Mouse (Mus musculus) cerebellum, postnatal 10 days (tissue): Measurements from ENCODE around the gene Corin.
A peak's percentile ranks its signal among the peaks of the same experiment; 100 is the strongest.

Experiments used
- DNase-seq, 2 experiments: peaks; one replicate each; pipeline ENCODE4 v3.0.0; 2021; ENCODE audit warnings: mixed read lengths in 2 of 2

Gene Corin

DNA sequence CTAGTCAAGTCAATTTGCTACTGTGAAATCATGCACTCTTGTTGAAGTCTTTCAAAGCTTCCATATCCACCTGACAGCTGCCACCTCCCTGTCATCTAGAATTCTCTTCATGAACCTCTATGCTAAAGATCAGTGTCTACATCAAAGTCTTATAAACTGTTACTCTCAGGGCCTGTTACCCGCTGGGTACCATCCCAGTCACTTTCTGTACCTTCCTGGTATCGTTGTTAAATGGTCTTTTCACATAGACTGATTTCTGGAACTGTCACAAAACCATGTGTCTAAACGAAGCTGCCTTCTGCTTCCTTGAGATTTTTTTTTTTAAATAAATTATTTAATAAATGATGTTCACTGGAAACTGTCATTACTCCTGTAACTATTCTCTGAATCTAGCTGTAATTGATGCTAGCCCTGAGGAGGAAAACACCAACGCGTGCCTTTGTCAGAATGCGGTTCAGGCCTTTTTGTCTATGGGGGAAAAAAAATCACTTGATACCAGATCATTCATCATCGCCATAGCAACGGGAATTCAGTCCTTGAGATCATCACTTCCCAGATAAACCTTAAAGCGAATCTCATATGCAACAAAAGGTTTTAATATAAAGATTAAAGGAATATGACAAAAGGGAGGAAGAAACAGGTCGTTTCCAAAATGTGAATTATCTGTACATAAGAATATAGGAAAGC lies 205.7 kb downstream of the Corin start:
- DNase-seq, result no peak

DNA sequence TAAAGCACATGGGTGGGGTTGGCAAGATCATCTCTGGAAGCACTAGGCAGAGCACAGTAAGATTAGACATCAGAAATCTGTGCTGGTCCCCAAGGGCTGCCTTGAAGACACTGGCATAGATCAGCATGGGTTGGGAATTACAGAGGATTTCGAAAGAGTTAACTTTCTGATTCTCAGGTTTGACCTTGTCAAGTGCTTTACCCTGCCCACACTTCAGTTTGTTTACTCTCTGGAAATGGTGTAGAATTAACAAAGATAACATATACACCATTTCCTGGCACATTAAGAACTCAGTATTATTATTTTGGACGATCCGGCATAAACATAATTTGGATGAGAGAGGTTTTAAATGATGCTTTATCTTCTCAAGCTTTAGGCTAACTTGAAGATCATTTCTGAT lies 219.2 kb downstream of the Corin start:
- DNase-seq, result no peak

GRCm38 (mm10) chr5:72282907-72283306 lies 221.4 kb downstream of the Corin start:
- DNase-seq, result peak; percentile 65 to 78

GRCm38 (mm10) chr5:72269652-72270051 lies 234.6 kb downstream of the Corin start:
- peak; percentile 26 to 73 for DNase-seq

- DNase-seq, result no peak
Observed at GRCm38 (mm10) chr5:72269204-72269603, 235.1 kb downstream of the Corin start.

DNA sequence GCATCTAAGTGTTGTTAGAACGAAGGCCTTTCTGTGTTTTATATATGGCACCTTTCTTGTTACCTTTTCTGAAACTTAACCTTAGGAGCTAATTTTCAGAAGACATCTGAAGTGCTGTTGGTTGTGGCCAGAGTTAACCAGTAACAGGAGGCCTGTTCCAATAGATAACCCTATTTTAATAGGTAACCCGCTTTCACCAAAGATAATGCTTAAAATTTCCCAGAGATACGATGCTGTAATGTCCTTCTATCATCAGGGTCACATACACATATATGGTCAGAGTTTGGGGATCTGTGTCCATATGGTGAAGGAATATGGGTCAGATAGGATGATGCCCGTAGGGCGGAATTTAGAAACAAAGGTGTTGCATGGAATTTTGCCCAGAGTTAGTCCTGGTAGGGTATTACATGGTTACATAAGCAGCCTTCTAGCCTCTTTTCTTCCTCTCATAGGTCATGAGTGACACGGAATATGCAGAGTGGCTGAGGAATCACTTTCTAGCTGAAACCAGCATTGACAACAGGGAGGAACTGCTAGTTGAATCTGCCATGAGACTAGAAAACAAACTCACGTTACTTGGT lies 237.2 kb downstream of the Corin start:
- DNase-seq, result no peak

DNA sequence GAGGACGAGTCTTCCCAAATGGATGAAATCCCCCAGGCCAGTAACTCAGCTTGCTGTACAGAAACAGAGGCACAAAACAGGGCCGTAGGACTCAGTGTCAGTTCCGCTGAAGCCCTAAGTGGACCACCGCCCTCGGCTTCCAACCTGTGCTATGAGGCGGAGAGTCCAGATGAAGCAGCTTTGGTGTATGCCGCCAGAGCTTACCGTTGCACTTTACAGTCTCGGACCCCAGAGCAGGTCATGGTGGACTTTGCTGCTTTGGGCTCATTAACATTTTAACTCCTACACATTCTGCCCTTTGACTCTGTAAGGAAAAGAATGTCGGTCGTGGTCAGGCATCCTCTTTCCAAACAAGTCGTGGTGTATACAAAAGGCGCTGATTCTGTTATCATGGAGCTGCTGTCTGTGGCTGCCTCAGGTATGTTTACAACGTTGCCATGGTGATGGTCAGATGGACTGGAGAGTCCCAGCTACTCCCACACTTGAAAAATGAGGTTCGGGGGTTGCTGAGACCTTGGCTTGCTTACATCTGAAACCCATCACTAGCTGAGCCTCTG lies 240.0 kb downstream of the Corin start:
- DNase-seq, result no peak

DNA sequence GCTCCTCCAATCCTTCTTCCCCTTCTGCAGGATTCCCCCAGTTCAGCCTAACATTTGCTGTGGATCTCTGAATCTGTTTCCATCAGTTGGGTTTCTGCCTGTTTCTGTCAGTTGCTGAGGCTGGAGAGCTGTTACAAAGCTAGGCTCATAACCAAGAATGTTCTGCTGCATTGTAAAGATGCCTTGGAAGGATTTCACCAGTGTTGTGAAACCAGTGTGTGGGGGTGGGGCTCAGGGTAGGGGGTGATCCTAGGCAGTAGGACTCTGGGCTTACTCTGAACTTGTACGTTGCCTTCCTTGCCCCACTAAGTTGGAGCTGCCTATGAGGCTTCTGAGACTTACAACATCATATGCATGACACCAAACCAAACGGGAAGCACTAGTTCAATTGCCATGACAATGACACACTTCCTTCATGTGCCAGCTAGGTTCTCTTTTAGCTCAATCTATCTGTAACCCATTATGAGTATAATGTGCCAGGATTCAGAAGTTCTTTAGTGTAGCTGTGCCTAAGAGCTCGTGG lies 242.4 kb downstream of the Corin start:
- no peak for DNase-seq

DNA sequence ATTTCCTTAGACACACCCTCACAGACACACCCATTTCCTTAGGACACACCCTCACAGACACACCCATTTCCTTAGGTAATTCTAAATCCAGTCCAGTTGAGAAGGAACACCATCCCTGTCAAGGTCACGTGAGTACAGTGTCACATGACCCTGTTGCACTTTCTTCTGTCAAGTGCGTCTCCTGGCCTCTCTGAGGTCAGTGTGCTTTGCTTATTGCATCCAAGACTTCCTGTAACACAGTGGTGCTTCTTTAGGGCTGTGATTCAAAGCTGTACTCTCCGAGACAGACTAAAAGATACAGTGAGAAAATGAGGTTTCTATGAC lies 245.0 kb downstream of the Corin start:
- DNase-seq, result no peak

DNA sequence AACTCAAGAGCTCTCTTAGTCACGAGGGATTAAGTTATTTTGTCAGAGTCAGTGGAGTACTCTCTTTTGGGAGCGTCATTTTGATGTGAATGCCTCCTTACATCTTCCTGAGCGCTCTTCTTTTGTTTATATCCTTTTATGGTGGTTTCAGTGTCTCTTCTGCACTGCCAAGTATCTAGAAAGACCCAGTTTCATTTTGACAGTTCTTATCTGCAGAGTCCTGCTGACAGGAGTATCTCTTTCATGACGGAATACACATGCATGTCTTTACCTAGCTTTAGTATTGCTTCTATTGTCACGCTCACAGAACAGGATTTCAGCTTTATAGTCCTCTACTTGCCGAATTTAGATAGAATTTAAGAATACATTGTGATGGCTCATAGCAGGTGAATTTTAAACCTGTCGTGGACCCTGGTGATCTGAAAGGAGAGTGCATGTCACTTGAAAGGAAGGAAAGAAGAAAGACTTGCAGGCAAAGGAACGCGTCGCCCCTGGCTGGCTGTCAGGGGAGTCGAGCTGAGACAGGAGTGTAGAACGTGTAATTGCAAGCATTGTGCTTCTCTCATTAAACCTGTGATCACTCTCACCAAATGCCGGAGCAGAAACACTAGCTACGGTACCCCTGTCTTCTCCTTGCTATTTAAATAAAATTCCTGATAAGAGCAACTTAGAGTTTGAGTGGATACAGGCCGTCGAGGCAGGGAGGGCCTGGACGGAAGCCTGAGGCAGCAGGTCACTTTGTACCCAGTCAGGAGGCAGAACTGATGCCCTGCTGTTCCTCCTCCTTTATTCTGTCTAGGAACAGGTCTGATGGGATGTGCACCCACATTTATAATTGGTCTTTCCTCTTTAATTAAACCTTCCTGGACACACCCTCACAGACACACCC lies 245.6 kb downstream of the Corin start:
- DNase-seq, result no peak

GRCm38 (mm10) chr5:72257084-72257483 lies 247.2 kb downstream of the Corin start:
- DNase-seq, result no peak

DNA sequence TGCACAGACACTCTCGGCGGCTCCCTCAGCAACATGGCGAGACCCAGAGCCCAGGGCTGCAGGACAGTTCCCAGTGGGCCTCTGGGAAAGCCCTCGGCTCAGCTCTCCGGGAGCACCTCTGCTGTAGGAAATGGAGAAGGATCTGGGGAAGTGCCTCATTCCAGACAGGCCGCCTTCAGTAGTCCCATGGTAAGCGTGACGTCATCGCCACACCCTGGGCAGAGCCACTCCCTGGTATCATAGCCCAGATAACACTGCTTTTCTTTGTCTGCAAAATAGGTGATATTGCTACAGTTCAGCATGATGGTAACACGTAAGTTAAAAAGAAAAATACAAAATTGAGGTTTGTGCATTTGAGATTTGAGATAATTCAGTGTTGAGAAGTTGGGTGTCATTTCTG lies 249.3 kb downstream of the Corin start:
- DNase-seq, result no peak

DNA sequence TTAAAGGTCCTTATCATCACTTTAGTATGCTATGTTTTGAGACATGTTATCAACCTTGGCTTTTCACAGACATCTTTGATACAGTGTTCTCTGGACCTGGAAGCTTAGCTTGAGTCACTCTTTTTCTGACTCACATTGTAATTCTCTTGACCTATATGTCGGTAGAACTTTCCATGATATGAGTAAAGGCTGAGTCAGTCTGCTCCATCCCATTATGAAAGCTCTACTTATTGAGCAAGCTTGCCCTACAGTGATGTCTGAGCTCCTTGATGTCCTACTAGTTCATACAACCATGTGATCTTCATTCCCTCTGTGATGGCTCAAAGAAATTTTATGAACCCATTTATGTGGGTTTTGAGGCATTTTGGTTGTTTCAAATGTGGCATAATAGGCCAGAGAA lies 254.1 kb downstream of the Corin start:
- no peak for DNase-seq
